Mouse (Mus musculus) CH12.LX (cell line): ENCODE results near the gene Rsph6a. TPM values are rescaled to one million over a fixed set of nuclear protein-coding genes. Genes with fewer than 3 reads are reported as not detected.
A peak's percentile ranks its signal among the peaks of the same experiment; 100 is the strongest.

Source experiments
- DNase-seq: peaks from one replicate; pipeline ENCODE4 v3.0.0-alpha.2; 2013; ENCODE audit errors: extremely low read depth
- H3K27ac ChIP-seq: 2 replicates; pipeline ENCODE4 v1.5.1; 2012; ENCODE audit warnings: low read depth, mild to moderate bottlenecking, control low read depth, moderate library complexity; ENCODE audit not compliant: insufficient read depth
- H3K27me3 ChIP-seq: replicated peaks from 2 replicates; pipeline ENCODE3; 2012; ENCODE audit warnings: inconsistent platforms
- H3K36me3 ChIP-seq, 2 experiments: replicated peaks in 1 of 2; 2 replicates each; pipeline versions ENCODE3 to v1.6.1; 2012; ENCODE audit warnings: inconsistent platforms in 1 of 2, low read length in 1 of 2, mild to moderate bottlenecking in 1 of 2, mixed read lengths in 1 of 2, moderate library complexity in 1 of 2; ENCODE audit not compliant: control insufficient read depth in 1 of 2, insufficient read depth in 1 of 2
- H3K4me1 ChIP-seq, 2 experiments: 2 replicates each; pipeline ENCODE4 v1.6.1; 2012; ENCODE audit warnings: inconsistent platforms in 1 of 2, moderate library complexity in 1 of 2; ENCODE audit not compliant: insufficient read depth in 2 of 2, control insufficient read depth in 1 of 2
- H3K4me2 ChIP-seq: 2 replicates; pipeline ENCODE4 v1.6.1; 2012; ENCODE audit warnings: low read depth, mild to moderate bottlenecking, control low read depth; ENCODE audit not compliant: poor library complexity, insufficient read depth, severe bottlenecking
- H3K4me3 ChIP-seq, 3 experiments: fragments of 150-350 bp in 1 of 3; sonication (generic) in 1 of 3; replicated peaks in 1 of 3; 2 replicates each; pipeline versions ENCODE3 to v1.5.1; 2011 to 2012; ENCODE audit warnings: low read depth in 2 of 3, low read length in 2 of 3, mild to moderate bottlenecking in 2 of 3, moderate library complexity in 2 of 3, control low read depth in 1 of 3, improper control_type of control experiment in 1 of 3, inconsistent platforms in 1 of 3, mixed read lengths in 1 of 3; ENCODE audit not compliant: poor library complexity in 1 of 3
- H3K79me2 ChIP-seq: replicated peaks from 2 replicates; pipeline ENCODE4 v1.6.1; 2012; ENCODE audit warnings: mild to moderate bottlenecking, moderate library complexity; ENCODE audit not compliant: control insufficient read depth, poor library complexity, insufficient read depth, severe bottlenecking; ENCODE audit errors: extremely low read depth
- H3K9ac ChIP-seq: 2 replicates; pipeline ENCODE4 v1.6.1; 2012; ENCODE audit warnings: low read depth, mild to moderate bottlenecking, control low read depth, moderate library complexity; ENCODE audit not compliant: insufficient read depth
- H3K9me3 ChIP-seq: replicated peaks from 2 replicates; pipeline ENCODE3; 2012; ENCODE audit warnings: low read length, inconsistent platforms, mixed read lengths
- BHLHE40 ChIP-seq: IDR thresholded peaks from 2 replicates; pipeline ENCODE4 v1.6.1; 2011; ENCODE audit warnings: mild to moderate bottlenecking, low read depth, low read length, improper control_type of control experiment
- CHD1 ChIP-seq: IDR thresholded peaks from 2 replicates; pipeline ENCODE4 v1.6.1; 2012; ENCODE audit warnings: low read depth, low read length, improper control_type of control experiment, inconsistent platforms
- CHD2 ChIP-seq: IDR thresholded peaks from 2 replicates; pipeline ENCODE4 v1.6.1; 2011; ENCODE audit warnings: low read length, improper control_type of control experiment
- CTCF ChIP-seq, 2 experiments: IDR thresholded peaks in 1 of 2; conservative IDR thresholded peaks in 1 of 2; 2 replicates each; pipeline ENCODE4 v1.5.1; 2011 to 2012; ENCODE audit warnings: low read depth in 2 of 2, low read length in 2 of 2, improper control_type of control experiment in 1 of 2, inconsistent platforms in 1 of 2, mild to moderate bottlenecking in 1 of 2, moderate library complexity in 1 of 2
- E2F4 ChIP-seq: IDR thresholded peaks from 2 replicates; pipeline ENCODE4 v1.6.1; 2011; ENCODE audit warnings: low read depth, low read length, improper control_type of control experiment; ENCODE audit not compliant: insufficient replicate concordance
- ELF1 ChIP-seq: IDR thresholded peaks from 2 replicates; pipeline ENCODE4 v1.6.1; 2014; ENCODE audit warnings: low read depth, mild to moderate bottlenecking, inconsistent platforms, low read length, improper control_type of control experiment
- EP300 ChIP-seq: IDR thresholded peaks from 2 replicates; pipeline ENCODE4 v1.6.1; 2011; ENCODE audit warnings: low read length, improper control_type of control experiment
- ETS1 ChIP-seq: conservative IDR thresholded peaks from 2 replicates; pipeline ENCODE4 v1.6.1; 2012; ENCODE audit warnings: low read depth, mild to moderate bottlenecking, inconsistent platforms, low read length, improper control_type of control experiment, moderate library complexity
- GABPA ChIP-seq: IDR thresholded peaks from 2 replicates; pipeline ENCODE4 v1.6.1; 2012; ENCODE audit warnings: low read depth, low read length, improper control_type of control experiment, inconsistent platforms; ENCODE audit not compliant: insufficient replicate concordance
- HCFC1 ChIP-seq: IDR thresholded peaks from 2 replicates; pipeline ENCODE4 v1.6.1; 2012; ENCODE audit warnings: low read depth, mild to moderate bottlenecking, inconsistent platforms, low read length, improper control_type of control experiment
- IRF4 ChIP-seq: IDR thresholded peaks from 2 replicates; pipeline ENCODE4 v1.6.1; 2014; ENCODE audit warnings: low read depth, mild to moderate bottlenecking, inconsistent platforms, low read length, improper control_type of control experiment
- JUN ChIP-seq: IDR thresholded peaks from 2 replicates; pipeline ENCODE4 v1.6.1; 2011; ENCODE audit warnings: low read depth, mild to moderate bottlenecking, low read length, improper control_type of control experiment, moderate library complexity; ENCODE audit not compliant: insufficient read depth
- JUND ChIP-seq: conservative IDR thresholded peaks from 2 replicates; pipeline ENCODE4 v1.6.1; 2011; ENCODE audit warnings: low read depth, low read length, improper control_type of control experiment
- KAT2A ChIP-seq: IDR thresholded peaks from 2 replicates; pipeline ENCODE4 v1.6.1; 2012; ENCODE audit warnings: low read length, improper control_type of control experiment, inconsistent platforms; ENCODE audit not compliant: insufficient replicate concordance
- MAFK ChIP-seq: IDR thresholded peaks from 2 replicates; pipeline ENCODE4 v1.6.1; 2011; ENCODE audit warnings: low read length, improper control_type of control experiment; ENCODE audit not compliant: insufficient replicate concordance
- MAX ChIP-seq: IDR thresholded peaks from 2 replicates; pipeline ENCODE4 v1.6.1; 2011; ENCODE audit warnings: low read length, improper control_type of control experiment
- MAZ ChIP-seq: IDR thresholded peaks from 2 replicates; pipeline ENCODE4 v1.6.1; 2012; ENCODE audit warnings: low read depth, mild to moderate bottlenecking, inconsistent platforms, low read length, improper control_type of control experiment, moderate library complexity
- MEF2A ChIP-seq: IDR thresholded peaks from 2 replicates; pipeline ENCODE4 v1.6.1; 2014; ENCODE audit warnings: low read depth, mild to moderate bottlenecking, inconsistent platforms, low read length, improper control_type of control experiment, borderline replicate concordance
- MXI1 ChIP-seq: IDR thresholded peaks from 2 replicates; pipeline ENCODE4 v1.6.1; 2011; ENCODE audit warnings: mild to moderate bottlenecking, low read depth, low read length, improper control_type of control experiment
- MYC ChIP-seq: IDR thresholded peaks from 2 replicates; pipeline ENCODE4 v1.6.1; 2011; ENCODE audit warnings: low read depth, mild to moderate bottlenecking, improper control_type of control experiment, low read length
- NELFE ChIP-seq: IDR thresholded peaks from 2 replicates; pipeline ENCODE4 v1.6.1; 2011; ENCODE audit warnings: low read depth, low read length, improper control_type of control experiment
- NRF1 ChIP-seq: IDR thresholded peaks from 2 replicates; pipeline ENCODE4 v1.6.1; 2014; ENCODE audit warnings: low read depth, mild to moderate bottlenecking, inconsistent platforms, low read length, improper control_type of control experiment, moderate library complexity
- PAX5 ChIP-seq: IDR thresholded peaks from 2 replicates; pipeline ENCODE4 v1.6.1; 2012; ENCODE audit warnings: low read length, inconsistent platforms, mixed read lengths
- POLR2A ChIP-seq: IDR thresholded peaks from 2 replicates; pipeline ENCODE4 v1.6.1; 2011; ENCODE audit warnings: low read depth, mild to moderate bottlenecking, improper control_type of control experiment, low read length
- POLR2AphosphoS2 ChIP-seq: IDR thresholded peaks from 2 replicates; pipeline ENCODE4 v1.6.1; 2011; ENCODE audit warnings: low read depth, low read length, improper control_type of control experiment
- RAD21 ChIP-seq: IDR thresholded peaks from 2 replicates; pipeline ENCODE4 v1.6.1; 2011; ENCODE audit warnings: low read depth, mild to moderate bottlenecking, low read length, improper control_type of control experiment, moderate library complexity
- RCOR1 ChIP-seq: conservative IDR thresholded peaks from 2 replicates; pipeline ENCODE4 v1.6.1; 2012; ENCODE audit warnings: low read depth, mild to moderate bottlenecking, inconsistent platforms, low read length, improper control_type of control experiment
- SIN3A ChIP-seq: IDR thresholded peaks from 2 replicates; pipeline ENCODE4 v1.6.1; 2012; ENCODE audit warnings: low read length, improper control_type of control experiment, inconsistent platforms
- SMC3 ChIP-seq: IDR thresholded peaks from 2 replicates; pipeline ENCODE4 v1.6.1; 2011; ENCODE audit warnings: low read depth, low read length, improper control_type of control experiment
- TBP ChIP-seq: conservative IDR thresholded peaks from 2 replicates; pipeline ENCODE4 v1.6.1; 2011; ENCODE audit warnings: low read depth, low read length, improper control_type of control experiment
- TCF12 ChIP-seq: IDR thresholded peaks from 2 replicates; pipeline ENCODE4 v1.6.1; 2014; ENCODE audit warnings: low read depth, mild to moderate bottlenecking, inconsistent platforms, low read length, improper control_type of control experiment
- UBTF ChIP-seq: IDR thresholded peaks from 2 replicates; pipeline ENCODE4 v1.6.1; 2012; ENCODE audit warnings: low read depth, mild to moderate bottlenecking, inconsistent platforms, low read length, improper control_type of control experiment, moderate library complexity
- USF1 ChIP-seq: IDR thresholded peaks from 2 replicates; pipeline ENCODE4 v1.6.1; 2014; ENCODE audit warnings: low read depth, mild to moderate bottlenecking, inconsistent platforms, low read length, improper control_type of control experiment
- USF2 ChIP-seq: conservative IDR thresholded peaks from 2 replicates; pipeline ENCODE4 v1.6.1; 2011; ENCODE audit warnings: low read depth, low read length, improper control_type of control experiment
- ZC3H11A ChIP-seq: IDR thresholded peaks from 2 replicates; pipeline ENCODE4 v1.6.1; 2012; ENCODE audit warnings: low read depth, mild to moderate bottlenecking, inconsistent platforms, low read length, improper control_type of control experiment
- ZKSCAN1 ChIP-seq: IDR thresholded peaks from 2 replicates; pipeline ENCODE4 v1.6.1; 2012; ENCODE audit warnings: low read depth, inconsistent platforms, low read length, improper control_type of control experiment, borderline replicate concordance
- ZMIZ1 ChIP-seq: IDR thresholded peaks from 2 replicates; pipeline ENCODE4 v1.6.1; 2012; ENCODE audit warnings: low read depth, mild to moderate bottlenecking, inconsistent platforms, low read length, improper control_type of control experiment
- ZNF384 ChIP-seq: IDR thresholded peaks from 2 replicates; pipeline ENCODE4 v1.6.1; 2012; ENCODE audit warnings: low read depth, low read length, improper control_type of control experiment, inconsistent platforms
- dilution Hi-C: fragments of 300-500 bp; cut with MboI; formaldehyde crosslinking; loops from 2 replicates; pipeline ENCODE4 v1.14.3; 2020; ENCODE audit warnings: low sequenced_read_pairs; ENCODE audit not compliant: extremely low pct_unique_long_range_greater_than_20kb, extremely low pct_ligation_motif_present
- in situ Hi-C: fragments of 300-500 bp; cut with MboI; formaldehyde crosslinking; loops from 3 replicates; pipeline ENCODE4 v1.14.3; 2019; ENCODE audit warnings: low sequenced_read_pairs, low pct_ligation_motif_present, low pct_unique_long_range_greater_than_20kb, mixed read lengths
- polyA plus RNA-seq: library from polyadenylated mRNA; unstranded; fragments of >175 nt; gene quantifications from 2 replicates; pipeline ENCODE4 v1.2.1, GENCODE M21; 2012; ENCODE audit warnings: low read depth; ENCODE audit not compliant: insufficient read length
- total RNA-seq, 2 experiments: library from RNA; depleted of rRNA; stranded (reverse); fragments of 300-350 nt in 1 of 2; fragments of >200 nt in 1 of 2; gene quantifications; 2 replicates each; pipeline ENCODE4 v1.2.3; 2012 to 2014

Rsph6a gene
- total and polyA plus RNA-seq, 3 experiments = 0.25 TPM; not detected in 2

DNA sequence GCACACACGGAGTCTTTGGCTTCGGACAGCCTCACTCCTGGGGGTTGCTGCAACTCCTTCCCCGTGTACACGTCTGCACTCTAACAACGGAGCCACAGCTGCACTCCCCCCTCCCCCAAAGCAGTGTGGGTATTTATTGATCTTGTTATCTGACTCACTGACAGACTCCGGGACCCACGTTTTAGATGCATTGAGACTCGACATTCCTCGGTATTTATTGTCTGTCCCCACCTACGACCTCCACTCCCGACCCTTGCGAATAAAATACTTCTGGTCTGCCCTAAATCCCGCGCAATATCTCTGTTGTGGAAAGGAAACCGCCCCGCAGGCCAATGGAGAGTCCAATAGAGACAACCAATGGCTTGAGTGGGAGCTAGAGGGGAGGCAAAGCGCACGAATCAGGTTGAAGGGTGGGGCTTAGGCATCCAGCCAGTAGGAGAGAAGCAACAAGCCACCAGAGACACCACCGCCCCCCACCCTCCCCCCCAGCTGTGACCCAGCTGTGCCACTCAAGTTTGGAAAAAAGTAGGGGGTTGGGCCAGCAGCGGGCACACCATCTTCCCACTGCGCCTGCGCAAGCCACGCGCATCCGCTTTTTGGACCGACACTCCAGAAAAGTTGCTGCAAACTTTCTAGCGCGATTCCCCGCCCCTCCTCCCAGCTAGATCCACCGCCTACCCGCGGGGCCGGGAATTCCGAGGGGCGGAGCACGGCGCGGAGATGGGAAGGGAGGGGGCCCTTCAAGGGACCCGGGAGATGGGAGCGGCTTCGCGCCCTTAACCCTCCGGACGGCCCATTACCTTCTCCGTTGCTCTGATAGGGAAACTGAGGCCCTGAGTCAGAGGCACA lies 39.3 kb downstream of the Rsph6a start:
- Histone ChIP-seq H3K4me3 (peak overlapping the region; percentile 65 to 73 (median 72)), H3K27me3 (peaks cover 80% of the 10 kb centered on the region), H3K36me3 (no peaks in the 10 kb centered on the region), H3K4me1 (peaks cover 5 to 26% of the 10 kb centered on the region in 2 experiments; a peak in 3 of 4 replicates), H3K27ac (peak overlapping the region; percentile 44; the same call in 1 of the 2 replicates), H3K9ac (peak overlapping the region; percentile 87), H3K79me2 (no peaks in the 10 kb centered on the region), H3K4me2 (peak overlapping the region; percentile 76), H3K9me3 (no peaks in the 10 kb centered on the region)
- dilution Hi-C loops = no loop called here
- peak; percentile 97 for DNase-seq
- in situ Hi-C loops = no loop called here
- TF ChIP-seq EP300 (no peak), SIN3A (peak; percentile 93), JUND (no peak), NELFE (peak; percentile 44; the same call in 1 of the 2 replicates), USF2 (no peak), POLR2AphosphoS2 (no peak), MEF2A (no peak; the same call in 1 of the 2 replicates), E2F4 (no peak), IRF4 (no peak; the same call in 1 of the 2 replicates), JUN (no peak), RCOR1 (0 out of 2 replicates have a peak, but pooled peaks have one; percentile 50), HCFC1 (peak; percentile 59), CHD2 (peak; percentile 84), ZNF384 (peak; percentile 72), CHD1 (no peak), NRF1 (peak; percentile 94), RAD21 (no peak), PAX5 (no peak), GABPA (no peak), MAX (peak; percentile 16; the same call in 1 of the 2 replicates), MAFK (no peak), MXI1 (peak; percentile 44; the same call in 1 of the 2 replicates), MAZ (peak; percentile 73; the same call in 1 of the 2 replicates), POLR2A (peak; percentile 70), ZC3H11A (no peak), SMC3 (no peak), ETS1 (peak; percentile 82), ZMIZ1 (0 out of 2 replicates have a peak, but pooled peaks have one; percentile 23), TBP (no peak; the same call in 1 of the 2 replicates), CTCF (conservative IDR thresholded peaks at IDR 0.05 in 1 of 2, IDR thresholded peaks at IDR 0.05 in 1 of 2; ENCODE audit: low read depth in 2 of 2, low read length in 2 of 2) (no peak), UBTF (no peak), MYC (0 out of 2 replicates have a peak, but pooled peaks have one; percentile 18), USF1 (no peak), ELF1 (0 out of 2 replicates have a peak, but pooled peaks have one; percentile 1), ZKSCAN1 (no peak), BHLHE40 (no peak), TCF12 (peak; percentile 49), KAT2A (0 out of 2 replicates have a peak, but pooled peaks have one; percentile 35)
